Mouse (Mus musculus) megakaryocyte, embryonic 14.5 days (primary cell): Measurements from ENCODE around the gene Zyg11a.
"Not testable (repeated sequence)": the region's sequence is repeated elsewhere in the genome, so short reads cannot be mapped to it uniquely, and the experiment has no call there.

Experiments
- FLI1 ChIP-seq: IDR thresholded peaks from 2 replicates; pipeline ENCODE4 v1.6.1; 2012; ENCODE audit warnings: low read length, inconsistent platforms, mixed read lengths
- GATA1 ChIP-seq: IDR thresholded peaks from 3 replicates; pipeline ENCODE4 v1.6.1; 2012; ENCODE audit warnings: mixed read lengths, low read length, inconsistent platforms, borderline replicate concordance

DNA sequence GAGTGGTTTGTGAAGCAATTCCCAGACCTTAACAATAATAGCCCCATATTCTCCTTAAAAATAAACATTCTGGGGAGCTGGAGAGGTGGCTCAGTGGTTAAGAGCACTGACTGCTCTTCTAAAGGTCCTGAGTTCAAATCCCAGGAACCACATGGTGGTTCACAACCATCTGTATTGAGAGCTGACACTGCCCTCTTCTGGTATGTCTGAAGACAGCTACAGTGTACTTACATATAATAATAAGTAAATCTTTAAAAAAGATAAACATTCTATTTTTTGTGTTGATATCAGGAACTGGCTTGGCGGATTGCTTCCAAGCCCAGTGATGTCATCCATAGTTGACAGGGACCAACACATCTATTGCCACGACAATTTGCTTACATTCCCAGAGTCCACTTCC lies 74.7 kb downstream of the Zyg11a start:
- not testable (repeated sequence) for TF ChIP-seq GATA1, FLI1
